Mouse (Mus musculus): ENCODE results near the gene Clip4.
"Not testable (repeated sequence)": the region's sequence is repeated elsewhere in the genome, so short reads cannot be mapped to it uniquely, and the experiment has no call there.

The Clip4 gene

GRCm38 (mm10) chr17:71768173-71768572, at the start of gene Clip4:
Clip4 (plus strand) TSS chr17:71768473.
- not testable (repeated sequence) for DNase-seq

GRCm38 (mm10) chr17:71720434-71720833, 47.8 kb upstream of the Clip4 start:
- peak; percentile 80 to 85 for DNase-seq

GRCm38 (mm10) chr17:71721019-71721418, 47.3 kb upstream of the Clip4 start:
- no peak for DNase-seq

- peak; percentile 55 to 61 for DNase-seq
These were observed 37.6 kb upstream of the Clip4 start for GRCm38 (mm10) chr17:71730655-71731054.

GRCm38 (mm10) chr17:71736442-71736841, 31.8 kb upstream of the Clip4 start:
- DNase-seq = no peak

- no peak for DNase-seq
These were observed 26.1 kb upstream of the Clip4 start for GRCm38 (mm10) chr17:71742156-71742555.

GRCm38 (mm10) chr17:71742935-71743334, 25.3 kb upstream of the Clip4 start:
- DNase-seq = no peak

GRCm38 (mm10) chr17:71746114-71746513, 22.2 kb upstream of the Clip4 start:
- DNase-seq = peak; percentile 78 to 86

GRCm38 (mm10) chr17:71747561-71747960, 20.7 kb upstream of the Clip4 start:
- no peak for DNase-seq

GRCm38 (mm10) chr17:71749616-71750168, 18.6 kb upstream of the Clip4 start:
- peak; percentile 83 to 85 for DNase-seq

- no peak for DNase-seq
These were observed 15.4 kb upstream of the Clip4 start, which contains the start of gene Pcare for GRCm38 (mm10) chr17:71752831-71753230. Pcare (minus strand) TSS chr17:71752894.

- no peak for DNase-seq
These were observed 7.7 kb upstream of the Clip4 start for GRCm38 (mm10) chr17:71760536-71760935.

- no peak for DNase-seq
These were observed 1.3 kb downstream of the Clip4 start for GRCm38 (mm10) chr17:71769564-71769963.

GRCm38 (mm10) chr17:71770696-71771095, 2.4 kb downstream of the Clip4 start:
- no peak for DNase-seq

GRCm38 (mm10) chr17:71774173-71774572, 5.9 kb downstream of the Clip4 start:
- DNase-seq = no peak

GRCm38 (mm10) chr17:71775279-71775678, 7.0 kb downstream of the Clip4 start:
- DNase-seq = no peak

- DNase-seq = peak in 1 of 2 experiments; percentile 29
These were observed 10.4 kb downstream of the Clip4 start for GRCm38 (mm10) chr17:71778696-71779095.

- no peak for DNase-seq
These were observed 12.2 kb downstream of the Clip4 start for GRCm38 (mm10) chr17:71780490-71780889.

GRCm38 (mm10) chr17:71780945-71781344, 12.7 kb downstream of the Clip4 start:
- DNase-seq = peak; percentile 12 to 29

- DNase-seq = peak in 1 of 2 experiments; percentile 59
These were observed 14.0 kb downstream of the Clip4 start for GRCm38 (mm10) chr17:71782242-71782698.

GRCm38 (mm10) chr17:71782699-71783365, 14.6 kb downstream of the Clip4 start:
- DNase-seq = peak; percentile 29 to 41

- peak; percentile 14 to 24 for DNase-seq
These were observed 15.1 kb downstream of the Clip4 start for GRCm38 (mm10) chr17:71783366-71783735.

- DNase-seq = no peak
These were observed 18.2 kb downstream of the Clip4 start for GRCm38 (mm10) chr17:71786456-71786855.

GRCm38 (mm10) chr17:71791109-71791508, 22.8 kb downstream of the Clip4 start:
- DNase-seq = no peak
